Mouse (Mus musculus): Measurements from ENCODE around the gene Phf7.
A peak's percentile ranks its signal among the peaks of the same experiment; 100 is the strongest.

DNA sequence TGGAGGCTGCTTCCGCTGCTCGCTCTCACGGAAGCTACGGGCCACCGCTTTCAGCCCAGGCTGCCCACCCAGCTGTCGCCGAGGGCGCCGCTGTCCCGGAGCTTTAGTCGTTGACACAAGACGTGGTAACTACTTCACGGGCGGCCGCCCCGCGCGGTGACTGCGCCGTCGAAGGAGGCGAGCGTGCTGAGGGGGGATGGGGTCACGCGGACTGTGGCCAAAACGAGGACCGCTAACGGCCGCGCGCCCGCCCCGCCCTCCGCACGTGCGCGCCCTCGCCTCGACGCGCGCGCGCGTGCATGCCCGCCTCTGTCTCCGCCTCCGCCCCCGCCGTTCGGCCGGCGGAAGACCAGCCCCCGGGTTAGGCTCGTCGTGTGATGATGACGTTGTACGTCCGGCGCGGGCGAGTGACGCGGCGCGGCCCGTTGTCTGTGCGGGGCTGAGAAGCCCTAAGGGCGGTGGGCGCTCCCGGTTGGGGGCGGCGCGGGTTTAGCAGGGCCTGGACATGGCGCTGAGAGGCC, at the start of gene Phf7, which contains the start of gene Bap1:
- TF ChIP-seq CTCF (IDR thresholded peaks at IDR 0.05; ENCODE audit: control insufficient read depth, insufficient read depth, insufficient read length), result no peak
- TF ChIP-seq MAX (IDR thresholded peaks at IDR 0.05), result peak; percentile 93
- TF ChIP-seq USF1 (IDR thresholded peaks at IDR 0.05; ENCODE audit: low read depth), result no peak
- no peak for TF ChIP-seq MYOD1 (IDR thresholded peaks at IDR 0.05; ENCODE audit: control insufficient read depth, insufficient read length, low read depth)
- no peak for TF ChIP-seq FOSL1 (IDR thresholded peaks at IDR 0.05; ENCODE audit: insufficient read depth, low read length, poor library complexity, severe bottlenecking)
